Mouse (Mus musculus) ES-Bruce4 (cell line): ENCODE results near the gene Dapk2. TPM values are rescaled to one million over a fixed set of nuclear protein-coding genes. Genes with fewer than 3 reads are reported as not detected.
"Not testable (repeated sequence)": the region's sequence is repeated elsewhere in the genome, so short reads cannot be mapped to it uniquely, and the experiment has no call there.

Experiments
- H3K27ac ChIP-seq: 2 replicates; pipeline ENCODE4 v1.5.1; 2012; ENCODE audit warnings: low read length, inconsistent platforms; ENCODE audit not compliant: insufficient read depth
- H3K27me3 ChIP-seq: 2 replicates; pipeline ENCODE4 v1.6.1; 2012; ENCODE audit warnings: mild to moderate bottlenecking, low read length, inconsistent platforms; ENCODE audit not compliant: control insufficient read depth, poor library complexity, insufficient read depth, severe bottlenecking
- H3K36me3 ChIP-seq: 2 replicates; pipeline ENCODE4 v1.6.1; 2012; ENCODE audit warnings: inconsistent platforms, mild to moderate bottlenecking, low read length, moderate library complexity; ENCODE audit not compliant: control insufficient read depth, poor library complexity, insufficient read depth, severe bottlenecking
- H3K4me1 ChIP-seq: one replicate; pipeline ENCODE4 v1.8.1; 2011; ENCODE audit warnings: low read length; ENCODE audit not compliant: control insufficient read depth, insufficient read depth
- H3K4me3 ChIP-seq: 2 replicates; pipeline ENCODE4 v1.5.1; 2011; ENCODE audit warnings: low read depth, mild to moderate bottlenecking, low read length
- H3K9ac ChIP-seq: 2 replicates; pipeline ENCODE4 v1.6.1; 2012; ENCODE audit warnings: low read depth, mild to moderate bottlenecking, inconsistent platforms; ENCODE audit not compliant: poor library complexity, severe bottlenecking
- H3K9me3 ChIP-seq: replicated peaks from 2 replicates; pipeline ENCODE4 v1.6.1; 2012; ENCODE audit warnings: mild to moderate bottlenecking, low read length, inconsistent platforms; ENCODE audit not compliant: control insufficient read depth, poor library complexity, insufficient read depth, severe bottlenecking
- CTCF ChIP-seq: IDR thresholded peaks from one replicate; pipeline ENCODE4 v1.8.1; 2011; ENCODE audit warnings: low read depth, low read length
- EP300 ChIP-seq: IDR thresholded peaks from 2 replicates; pipeline ENCODE4 v1.6.1; 2011; ENCODE audit warnings: low read depth, low read length; ENCODE audit not compliant: insufficient read depth
- POLR2A ChIP-seq: IDR thresholded peaks from one replicate; pipeline ENCODE4 v1.8.1; 2011; ENCODE audit warnings: low read length; ENCODE audit not compliant: insufficient read depth
- polyA plus RNA-seq: library from polyadenylated mRNA; stranded (reverse); fragments of >200 nt; gene quantifications from 2 replicates; pipeline ENCODE4 v1.2.4, GENCODE M21; 2011; ENCODE audit warnings: low read depth; ENCODE audit not compliant: missing spikeins, insufficient read depth, insufficient read length

Gene Dapk2
- polyA plus RNA-seq, 1 experiment, result 0.45 TPM

- Histone ChIP-seq H3K9me3 (no peaks in the 10 kb centered on the region), H3K27ac (no peak overlapping the region)
- TF ChIP-seq POLR2A (no peak), CTCF (no peak), EP300 (no peak)
These were observed 121.6 kb downstream of the Dapk2 start for GRCm38 (mm10) chr9:66279647-66280046.

GRCm38 (mm10) chr9:66280496-66280895, 122.5 kb downstream of the Dapk2 start:
- H3K9ac ChIP-seq, result no peak overlapping the region
- H3K27me3 ChIP-seq, result no peaks in the 10 kb centered on the region
- H3K9me3 ChIP-seq, result no peaks in the 10 kb centered on the region
- no peaks in the 10 kb centered on the region for H3K36me3 ChIP-seq
- H3K4me1 ChIP-seq, result peaks cover 4% of the 10 kb centered on the region
- no peak overlapping the region for H3K4me3 ChIP-seq
- no peak for TF ChIP-seq EP300
- TF ChIP-seq POLR2A, result no peak
- TF ChIP-seq CTCF, result no peak
- H3K27ac ChIP-seq, result no peak overlapping the region

More at GRCm38 (mm10) chr9:66279647-66280046, 121.6 kb downstream of the Dapk2 start:
- no peak overlapping the region for H3K4me3 ChIP-seq
- no peaks in the 10 kb centered on the region for H3K36me3 ChIP-seq
- H3K4me1 ChIP-seq, result peaks cover 4% of the 10 kb centered on the region
- H3K9ac ChIP-seq, result no peak overlapping the region
- H3K27me3 ChIP-seq, result no peaks in the 10 kb centered on the region

GRCm38 (mm10) chr9:66281501-66281951, 123.5 kb downstream of the Dapk2 start:
- no peak overlapping the region for H3K27ac ChIP-seq
- no peaks in the 10 kb centered on the region for H3K27me3 ChIP-seq
- no peaks in the 10 kb centered on the region for H3K36me3 ChIP-seq
- no peaks in the 10 kb centered on the region for H3K9me3 ChIP-seq
- no peak overlapping the region for H3K4me3 ChIP-seq
- TF ChIP-seq EP300, result no peak
- no peak for TF ChIP-seq CTCF
- TF ChIP-seq POLR2A, result no peak
- no peak overlapping the region for H3K9ac ChIP-seq
- H3K4me1 ChIP-seq, result peaks cover 1% of the 10 kb centered on the region

GRCm38 (mm10) chr9:66282582-66282981, 124.6 kb downstream of the Dapk2 start:
- Histone ChIP-seq H3K9me3 (no peaks in the 10 kb centered on the region), H3K27ac (no peak overlapping the region), H3K36me3 (no peaks in the 10 kb centered on the region), H3K4me3 (no peak overlapping the region), H3K4me1 (no peaks in the 10 kb centered on the region), H3K9ac (no peak overlapping the region), H3K27me3 (no peaks in the 10 kb centered on the region)
- TF ChIP-seq CTCF (peak; percentile 1), POLR2A (no peak)

GRCm38 (mm10) chr9:66283565-66284203, 125.7 kb downstream of the Dapk2 start:
- H3K9me3 ChIP-seq, result no peaks in the 10 kb centered on the region
- H3K4me1 ChIP-seq, result no peaks in the 10 kb centered on the region
- no peak overlapping the region for H3K4me3 ChIP-seq
- no peak overlapping the region for H3K27ac ChIP-seq
- no peak overlapping the region for H3K9ac ChIP-seq
- H3K27me3 ChIP-seq, result no peaks in the 10 kb centered on the region
- H3K36me3 ChIP-seq, result no peaks in the 10 kb centered on the region
- TF ChIP-seq CTCF (no peak), EP300 (no peak), POLR2A (no peak)

- H3K27ac ChIP-seq, H3K36me3 ChIP-seq, H3K4me3 ChIP-seq, H3K27me3 ChIP-seq, H3K9me3 ChIP-seq, H3K9ac ChIP-seq, H3K4me1 ChIP-seq: not testable (repeated sequence)
These were observed 127.2 kb downstream of the Dapk2 start for GRCm38 (mm10) chr9:66285241-66285640.
